Mouse (Mus musculus) activated CD4-positive, CD25-positive, alpha-beta regulatory T cell, adult 9 weeks (primary cell): Measurements from ENCODE around the gene Tmppe. TPM values are rescaled to one million over a fixed set of nuclear protein-coding genes. Genes with fewer than 3 reads are reported as not detected.

Experiments used
- polyA plus RNA-seq: library from polyadenylated mRNA; unstranded; fragments of 100-300 nt; shearing (Covaris generic); gene quantifications from one replicate; pipeline ENCODE4 v1.2.1, GENCODE M21; 2017

Gene Tmppe
- polyA plus RNA-seq: 26.5 TPM

DNA sequence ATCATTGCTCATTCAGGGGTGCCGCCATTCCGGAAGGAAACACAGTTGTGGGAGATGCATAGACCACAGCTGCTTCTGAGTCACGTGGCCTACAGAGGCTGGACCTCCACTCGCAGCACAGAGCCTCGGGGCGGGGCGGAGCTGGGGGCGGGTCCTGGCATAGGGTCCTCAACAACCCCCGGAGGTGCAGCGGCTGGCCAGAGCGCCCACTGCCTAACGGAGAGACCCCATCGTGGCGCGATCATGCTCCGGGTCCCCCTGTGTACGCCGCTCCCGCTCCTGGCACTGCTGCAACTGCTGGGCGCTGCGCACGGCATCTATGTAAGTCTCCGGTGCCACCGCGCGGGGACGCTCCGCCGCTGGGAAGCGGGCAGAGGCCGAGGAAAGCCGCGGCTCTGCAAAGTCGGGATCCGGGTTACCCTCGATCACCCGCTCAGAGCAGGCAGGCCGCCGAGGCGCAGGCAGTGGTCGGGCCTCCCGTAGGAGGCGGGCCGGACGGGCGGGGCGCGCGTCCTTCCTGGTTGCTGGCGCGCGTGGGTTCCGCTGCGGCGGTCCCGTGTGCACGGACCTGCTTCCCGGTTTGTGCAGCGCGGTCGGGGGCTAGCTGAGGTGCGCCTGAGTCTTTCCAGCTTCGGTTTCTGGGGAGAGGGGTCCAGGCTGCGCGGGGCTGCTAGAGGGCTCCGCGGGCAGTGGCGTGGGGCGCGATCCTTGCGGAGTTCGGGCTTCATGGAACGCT lies at the start of gene Tmppe, which contains the start of gene Glb1:
Gene Tmppe, plus strand, starts transcription at position 157 of the 736 bp plus-strand sequence.
Gene Glb1, plus strand, starts transcription at position 128 of the 736 bp plus-strand sequence.

DNA sequence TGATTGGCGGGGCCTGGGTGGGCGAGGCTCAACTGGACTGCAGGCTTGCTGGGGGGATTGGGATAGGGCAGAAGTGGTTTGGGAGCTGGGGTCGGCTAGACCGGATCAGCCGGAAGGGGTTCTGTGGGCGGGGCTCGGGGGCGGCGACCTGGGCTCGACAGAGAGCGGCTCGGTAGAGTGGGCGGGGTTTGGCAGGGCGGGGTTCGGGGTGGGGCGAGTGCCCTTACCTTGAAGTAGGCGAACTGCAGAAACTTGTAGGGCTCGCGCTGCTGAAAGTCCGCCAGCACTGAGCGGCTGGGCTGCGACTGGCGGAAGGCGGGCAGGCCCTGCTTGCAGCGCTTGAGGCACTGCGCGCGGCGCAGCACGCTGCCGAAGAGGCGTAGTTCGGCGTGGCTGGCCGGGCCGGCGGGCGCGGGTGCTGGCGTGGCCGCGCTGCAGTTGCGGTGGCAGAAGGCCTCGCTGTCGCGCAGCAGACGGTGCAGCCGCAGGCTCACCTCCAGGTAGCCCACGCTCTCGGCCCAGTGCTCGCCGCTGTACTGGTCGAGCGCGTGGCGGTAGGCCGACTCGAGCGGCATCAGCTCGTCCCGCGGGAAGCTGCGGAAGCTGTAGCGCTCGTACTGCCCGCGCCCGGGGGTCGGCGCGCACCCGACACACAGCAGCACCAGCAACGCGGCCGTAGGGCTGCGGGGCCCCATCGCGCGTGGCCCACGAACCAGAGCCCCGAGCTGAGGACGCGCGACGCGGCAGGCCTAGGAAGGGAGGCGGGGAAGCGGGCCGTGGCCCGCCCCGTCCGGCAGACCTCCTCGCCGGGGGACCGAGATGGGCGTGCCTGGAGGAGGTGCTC lies 10.8 kb upstream of the Tmppe start, which contains the start of gene Crtap:
Gene Crtap, minus strand, starts transcription at position 771 of the 844 bp plus-strand sequence.

Other genes with a start within 250 kb of the Tmppe start
- gene Bcl2a1c, start 71.0 kb upstream of the Tmppe start, polyA plus RNA-seq: 4.5 TPM
- 2.3 TPM for gene Crtap, start 10.4 kb upstream of the Tmppe start, polyA plus RNA-seq
- gene Glb1, start within 50 bp of the Tmppe start, polyA plus RNA-seq: 49.0 TPM
- gene Ccr4, start 103.8 kb downstream of the Tmppe start, polyA plus RNA-seq: 37.5 TPM
- gene C130032M10Rik, start 114.6 kb downstream of the Tmppe start, polyA plus RNA-seq: not detected
- not detected for gene Trim71, start 163.3 kb downstream of the Tmppe start, polyA plus RNA-seq
- 65.0 TPM for gene Cnot10, start 239.1 kb downstream of the Tmppe start, polyA plus RNA-seq